Mouse (Mus musculus) heart, embryonic 10.5 days (tissue): ENCODE results near the gene Gstk1. TPM values are rescaled to one million over a fixed set of nuclear protein-coding genes. Genes with fewer than 3 reads are reported as not detected.

Source experiments
- DNase-seq: peaks from one replicate; pipeline ENCODE4 v3.0.0-alpha.2; 2017; ENCODE audit warnings: low spot score
- H3K27ac ChIP-seq: fragments of 300-500 bp; sonication (generic); 2 replicates; pipeline ENCODE4 v1.5.1; 2016; ENCODE audit warnings: mild to moderate bottlenecking
- H3K27me3 ChIP-seq: fragments of 300-500 bp; sonication (generic); 2 replicates; pipeline ENCODE4 v1.6.1; 2016; ENCODE audit warnings: mild to moderate bottlenecking; ENCODE audit not compliant: poor library complexity, insufficient read depth, severe bottlenecking
- H3K36me3 ChIP-seq: fragments of 300-500 bp; sonication (generic); 2 replicates; pipeline ENCODE4 v1.6.1; 2016; ENCODE audit warnings: mild to moderate bottlenecking, moderate library complexity
- H3K4me1 ChIP-seq: fragments of 300-500 bp; sonication (generic); 2 replicates; pipeline ENCODE4 v1.6.1; 2016; ENCODE audit warnings: mild to moderate bottlenecking
- H3K4me3 ChIP-seq: fragments of 300-500 bp; sonication (generic); 2 replicates; pipeline ENCODE4 v1.5.1; 2016; ENCODE audit warnings: mild to moderate bottlenecking, moderate library complexity
- H3K9me3 ChIP-seq: fragments of 300-500 bp; sonication (generic); 2 replicates; pipeline ENCODE4 v1.6.1; 2016; ENCODE audit warnings: mild to moderate bottlenecking, moderate library complexity
- WGBS: fragments of 180-500 bp; shearing (Covaris S2); methylation state at CpG from one replicate; pipeline ENCODE4 v1.1.7; 2016; 5-methylcytosine and 5-hydroxymethylcytosine counted together
- polyA plus RNA-seq: library from polyadenylated mRNA; unstranded; fragments of >200 nt; fragmentation: Nextera tagmentation; extraction: Ambion mirVana; gene quantifications from 2 replicates; pipeline ENCODE4 v1.2.1, GENCODE M21; 2016

The Gstk1 gene
- polyA plus RNA-seq: 9.7 and 13.8 TPM in 2 replicates

GRCm38 (mm10) chr6:42245711-42246353 lies at the start of gene Gstk1:
Gstk1 (plus strand) TSS chr6:42245935.
- Histone ChIP-seq H3K9me3 (no peaks in the 10 kb centered on the region), H3K4me1 (peaks cover 10% of the 10 kb centered on the region), H3K4me3 (peak within 1 kb of the TSS; percentile 64), H3K27ac (peak within 1 kb of the TSS; percentile 78), H3K36me3 (no peaks in the 10 kb centered on the region), H3K27me3 (peaks cover 14% of the 10 kb centered on the region)
- DNase-seq: peak; percentile 96
- WGBS: 3% methylated on average over 28 of the region's 28 CpGs

- Histone ChIP-seq H3K4me1 (no peaks in the 10 kb centered on the region), H3K27me3 (no peaks in the 10 kb centered on the region), H3K27ac (no peak overlapping the region), H3K9me3 (no peaks in the 10 kb centered on the region), H3K36me3 (no peaks in the 10 kb centered on the region), H3K4me3 (no peak overlapping the region)
- WGBS: 30% methylated on average over 3 of the region's 3 CpGs
- DNase-seq: no peak
Observed at GRCm38 (mm10) chr6:42197710-42198109, 48.0 kb upstream of the Gstk1 start.

GRCm38 (mm10) chr6:42199498-42199897 lies 46.2 kb upstream of the Gstk1 start:
- no peaks in the 10 kb centered on the region for H3K27me3 ChIP-seq
- H3K27ac ChIP-seq: no peak overlapping the region
- H3K4me3 ChIP-seq: no peak overlapping the region
- no peak for DNase-seq
- no peaks in the 10 kb centered on the region for H3K9me3 ChIP-seq
- 69% methylated on average over 1 of the region's 1 CpGs for WGBS
- no peaks in the 10 kb centered on the region for H3K4me1 ChIP-seq
- no peaks in the 10 kb centered on the region for H3K36me3 ChIP-seq

- Histone ChIP-seq H3K4me3 (no peak within 1 kb of the TSS), H3K27ac (no peak within 1 kb of the TSS), H3K4me1 (no peaks in the 10 kb centered on the region), H3K9me3 (no peaks in the 10 kb centered on the region), H3K36me3 (no peaks in the 10 kb centered on the region), H3K27me3 (no peaks in the 10 kb centered on the region)
- WGBS: 81% methylated on average over 2 of the region's 2 CpGs
- no peak for DNase-seq
Observed at GRCm38 (mm10) chr6:42215028-42215427, 30.7 kb upstream of the Gstk1 start, which contains the start of gene Tas2r144. Tas2r144 (plus strand) TSS chr6:42215328.

GRCm38 (mm10) chr6:42222286-42222685 lies 23.4 kb upstream of the Gstk1 start:
- Histone ChIP-seq H3K27me3 (no peaks in the 10 kb centered on the region), H3K36me3 (no peaks in the 10 kb centered on the region), H3K4me3 (no peak overlapping the region), H3K9me3 (no peaks in the 10 kb centered on the region), H3K4me1 (no peaks in the 10 kb centered on the region), H3K27ac (no peak overlapping the region)
- WGBS: 77% methylated on average over 3 of the region's 3 CpGs
- no peak for DNase-seq

- Histone ChIP-seq H3K27me3 (no peaks in the 10 kb centered on the region), H3K9me3 (no peaks in the 10 kb centered on the region), H3K4me1 (no peaks in the 10 kb centered on the region), H3K27ac (no peak overlapping the region), H3K4me3 (no peak overlapping the region), H3K36me3 (no peaks in the 10 kb centered on the region)
- DNase-seq: no peak
- 57% methylated on average over 4 of the region's 4 CpGs for whole genome bisulfite sequencing
Observed at GRCm38 (mm10) chr6:42225046-42225445, 20.7 kb upstream of the Gstk1 start.

- Histone ChIP-seq H3K27ac (no peak overlapping the region), H3K4me3 (no peak overlapping the region), H3K9me3 (no peaks in the 10 kb centered on the region), H3K4me1 (no peaks in the 10 kb centered on the region), H3K27me3 (no peaks in the 10 kb centered on the region), H3K36me3 (no peaks in the 10 kb centered on the region)
- WGBS: 34% methylated on average over 17 of the region's 17 CpGs
- DNase-seq: no peak
Observed at GRCm38 (mm10) chr6:42227240-42228101, 18.3 kb upstream of the Gstk1 start.

- Histone ChIP-seq H3K27ac (no peak overlapping the region), H3K27me3 (no peaks in the 10 kb centered on the region), H3K4me3 (no peak overlapping the region), H3K36me3 (no peaks in the 10 kb centered on the region), H3K9me3 (no peaks in the 10 kb centered on the region), H3K4me1 (no peaks in the 10 kb centered on the region)
- no peak for DNase-seq
- WGBS: 61% methylated on average over 4 of the region's 4 CpGs
Observed at GRCm38 (mm10) chr6:42229610-42230009, 16.1 kb upstream of the Gstk1 start.

- DNase-seq: no peak
- Histone ChIP-seq H3K4me1 (no peaks in the 10 kb centered on the region), H3K9me3 (no peaks in the 10 kb centered on the region), H3K36me3 (no peaks in the 10 kb centered on the region), H3K27me3 (no peaks in the 10 kb centered on the region), H3K27ac (no peak overlapping the region), H3K4me3 (no peak overlapping the region)
- 88% methylated on average over 3 of the region's 3 CpGs for WGBS
Observed at GRCm38 (mm10) chr6:42231191-42231590, 14.5 kb upstream of the Gstk1 start.

GRCm38 (mm10) chr6:42237276-42237805 lies 8.4 kb upstream of the Gstk1 start:
- Histone ChIP-seq H3K27ac (no peak overlapping the region), H3K4me3 (no peak overlapping the region), H3K36me3 (no peaks in the 10 kb centered on the region), H3K27me3 (no peaks in the 10 kb centered on the region), H3K9me3 (no peaks in the 10 kb centered on the region), H3K4me1 (no peaks in the 10 kb centered on the region)
- no peak for DNase-seq
- WGBS: 67% methylated on average over 6 of the region's 6 CpGs

GRCm38 (mm10) chr6:42241311-42242045 lies 4.3 kb upstream of the Gstk1 start:
- no peaks in the 10 kb centered on the region for H3K9me3 ChIP-seq
- WGBS: 76% methylated on average over 6 of the region's 6 CpGs
- peaks cover 10% of the 10 kb centered on the region for H3K4me1 ChIP-seq
- H3K36me3 ChIP-seq: no peaks in the 10 kb centered on the region
- DNase-seq: no peak
- no peak overlapping the region for H3K27ac ChIP-seq
- H3K27me3 ChIP-seq: peaks cover 2% of the 10 kb centered on the region
- no peak overlapping the region for H3K4me3 ChIP-seq

- H3K4me1 ChIP-seq: peaks cover 10% of the 10 kb centered on the region
- no peaks in the 10 kb centered on the region for H3K9me3 ChIP-seq
- DNase-seq: no peak
- H3K36me3 ChIP-seq: no peaks in the 10 kb centered on the region
- H3K27me3 ChIP-seq: peaks cover 14% of the 10 kb centered on the region
- WGBS: 10% methylated on average over 8 of the region's 8 CpGs
- no peak overlapping the region for H3K4me3 ChIP-seq
- no peak overlapping the region for H3K27ac ChIP-seq
Observed at GRCm38 (mm10) chr6:42247173-42247572, 1.4 kb downstream of the Gstk1 start.
